11 mouse cellular contexts compared by ENCODE assay signal in genomic region chr9:24119423-24119822, GRCm38 (mm10). TPM values are rescaled to one million over a fixed set of nuclear protein-coding genes. Genes with fewer than 3 reads are reported as not detected.
A peak's percentile ranks its signal among the peaks of the same experiment; 100 is the strongest.
DNase-seq lines count a peak whose midpoint lies in the region; ATAC-seq lines count a peak whose summit lies in the region.
"Had no signal": no experiment of that assay in that cellular context is flagged by ENCODE, and none has a peak within 500 bp of the region (broad histone marks: within the 10 kb centered on the region; RNA-seq: fewer than 3 reads in every experiment).

No protein-coding gene starts in this region.

- H3K27ac ChIP-seq in embryonic facial prominence, embryonic 10.5 days (replicated peaks): no peak overlapping the region
- H3K27ac ChIP-seq in midbrain, embryonic 14.5 days (replicated peaks; ENCODE audit: low read depth, low read length): no peak overlapping the region

- no peaks in the 10 kb centered on the region for H3K36me3 ChIP-seq in embryonic facial prominence, embryonic 10.5 days (replicated peaks)
- no peaks in the 10 kb centered on the region for H3K36me3 ChIP-seq in midbrain, embryonic 14.5 days (ENCODE audit: control insufficient read depth, insufficient read depth, low read length)
- H3K36me3 ChIP-seq: G1E had no signal

- H3K9ac ChIP-seq in midbrain, embryonic 14.5 days (replicated peaks; ENCODE audit: low read length): no peak overlapping the region

- no peaks in the 10 kb centered on the region for H3K9me3 ChIP-seq in embryonic facial prominence, embryonic 10.5 days
- H3K9me3 ChIP-seq in midbrain, embryonic 14.5 days (ENCODE audit: control insufficient read depth, low read length): no peaks in the 10 kb centered on the region
- H3K9me3 ChIP-seq: G1E had no signal

- WGBS in embryonic facial prominence, embryonic 10.5 days: 54% methylated on average over 4 of the region's 4 CpGs
- 50% methylated on average over 4 of the region's 4 CpGs for WGBS in midbrain, embryonic 14.5 days

- H3K4me2 ChIP-seq in midbrain, embryonic 14.5 days (ENCODE audit: low read length): no peak overlapping the region

- peak; percentile 70 for ATAC-seq in frontal cortex, adult (ENCODE audit: low TSS enrichment)
- peak; percentile 40; the same call in 1 of the 2 replicates for ATAC-seq in midbrain, embryonic 14.5 days (ENCODE audit: low FRiP score, low TSS enrichment)

- no peak overlapping the region for H3K4me3 ChIP-seq in embryonic facial prominence, embryonic 10.5 days
- no peak overlapping the region for H3K4me3 ChIP-seq in midbrain, embryonic 14.5 days (replicated peaks; ENCODE audit: low read depth, low read length)
- H3K4me3 ChIP-seq: myocyte had no signal

- no peaks in the 10 kb centered on the region for H3K27me3 ChIP-seq in embryonic facial prominence, embryonic 10.5 days (replicated peaks; ENCODE audit: low read depth, poor library complexity, severe bottlenecking)
- H3K27me3 ChIP-seq in midbrain, embryonic 14.5 days (ENCODE audit: control insufficient read depth, insufficient read depth, low read length): no peaks in the 10 kb centered on the region

- H3K4me1 ChIP-seq in embryonic facial prominence, embryonic 10.5 days: no peaks in the 10 kb centered on the region
- H3K4me1 ChIP-seq in midbrain, embryonic 14.5 days (ENCODE audit: control insufficient read depth, insufficient read depth, low read length): no peaks in the 10 kb centered on the region

- no peak for DNase-seq in frontal cortex, postnatal 25 days (ENCODE audit: low spot score in 2 of 2)
- DNase-seq in urinary bladder, postnatal 14 days (ENCODE audit: low spot score): peak; percentile 16
- DNase-seq in urinary bladder, postnatal 36 days (ENCODE audit: low spot score in 2 of 2): no peak
- peak; percentile 29 for DNase-seq in embryonic facial prominence, embryonic 10.5 days (ENCODE audit: low spot score)
- DNase-seq in layer of hippocampus, adult 9-11 months: peak; percentile 36
- DNase-seq in midbrain, embryonic 14.5 days: peak; percentile 83
- DNase-seq in spleen, postnatal 36 days (ENCODE audit: low spot score in 2 of 2): no peak

RNA-seq across cellular contexts. Expression of gene Npsr1, which starts 21.6 kb away (rescaled TPM):
- polyA plus RNA-seq in embryonic facial prominence, embryonic 10.5 days (2016; fragmentation: Nextera tagmentation; extraction: Ambion mirVana): not detected in 2 replicates
- polyA plus RNA-seq in midbrain, embryonic 14.5 days (2014; fragmentation: Nextera tagmentation; extraction: Ambion mirVana): 0.21 TPM in 1 of 2 replicates, not detected in the other
- polyA plus RNA-seq: G1E; heart, embryonic 16.5 days; myocyte had no signal

Comparison
In these comparisons a context has a peak if more than half of its experiments do, and no peak if none do; other contexts are left out.
1. DNase-seq: peak in urinary bladder, postnatal 14 days (single experiment), embryonic facial prominence, embryonic 10.5 days (single experiment), layer of hippocampus, adult 9-11 months (single experiment) and midbrain, embryonic 14.5 days (single experiment); none in frontal cortex, postnatal 25 days (0 of 2), urinary bladder, postnatal 36 days (0 of 2) and spleen, postnatal 36 days (0 of 2).